Mouse (Mus musculus): Measurements from ENCODE around the gene Usp2.
"Not testable (repeated sequence)": the region's sequence is repeated elsewhere in the genome, so short reads cannot be mapped to it uniquely, and the experiment has no call there.

Gene Usp2

GRCm38 (mm10) chr9:44088877-44089608 is 22.2 kb downstream of the Usp2 start:
- no peak for DNase-seq (ENCODE audit: low spot score in 2 of 2)

- DNase-seq (ENCODE audit: low spot score in 2 of 2) = peak; percentile 84 to 90
These were observed 27.0 kb downstream of the Usp2 start for GRCm38 (mm10) chr9:44093612-44094503.

- DNase-seq (ENCODE audit: low spot score in 2 of 2) = no peak
These were observed 27.9 kb downstream of the Usp2 start for GRCm38 (mm10) chr9:44094737-44095136.

GRCm38 (mm10) chr9:44095781-44096180 is 29.0 kb downstream of the Usp2 start:
- DNase-seq (ENCODE audit: low spot score in 2 of 2) = no peak

GRCm38 (mm10) chr9:44096536-44096935 is 29.7 kb downstream of the Usp2 start:
- no peak for DNase-seq (ENCODE audit: low spot score in 2 of 2)

- no peak for DNase-seq (ENCODE audit: low spot score in 2 of 2)
These were observed 34.7 kb downstream of the Usp2 start, which contains the start of gene Mfrp for GRCm38 (mm10) chr9:44101490-44101889. Gene Mfrp, plus strand, starts transcription at chr9:44101729.

GRCm38 (mm10) chr9:44104881-44105280 is 38.1 kb downstream of the Usp2 start:
- no peak for DNase-seq (ENCODE audit: low spot score in 2 of 2)

GRCm38 (mm10) chr9:44105781-44106180 is 39.0 kb downstream of the Usp2 start:
- DNase-seq (ENCODE audit: low spot score in 2 of 2) = no peak

- DNase-seq (ENCODE audit: low spot score in 2 of 2) = no peak
These were observed 39.4 kb downstream of the Usp2 start for GRCm38 (mm10) chr9:44106182-44106581.

- no peak for DNase-seq (ENCODE audit: low spot score in 2 of 2)
These were observed 39.8 kb downstream of the Usp2 start for GRCm38 (mm10) chr9:44106596-44106995.

- DNase-seq (ENCODE audit: low spot score in 2 of 2) = no peak
These were observed 40.3 kb downstream of the Usp2 start, which contains the start of gene C1qtnf5 for GRCm38 (mm10) chr9:44107110-44107509. Gene C1qtnf5, plus strand, starts transcription at chr9:44107245.

GRCm38 (mm10) chr9:44107557-44108179 is 40.8 kb downstream of the Usp2 start:
- no peak for DNase-seq (ENCODE audit: low spot score in 2 of 2)

GRCm38 (mm10) chr9:44108269-44109055 is 41.6 kb downstream of the Usp2 start:
- DNase-seq (ENCODE audit: low spot score in 2 of 2) = no peak

GRCm38 (mm10) chr9:44109360-44110095 is 42.7 kb downstream of the Usp2 start:
- peak; percentile 55 to 82 for DNase-seq (ENCODE audit: low spot score in 2 of 2)

GRCm38 (mm10) chr9:44111909-44112308 is 45.1 kb downstream of the Usp2 start:
- DNase-seq (ENCODE audit: low spot score in 2 of 2) = not testable (repeated sequence)

- peak; percentile 96 for DNase-seq (ENCODE audit: low spot score in 2 of 2)
These were observed 46.4 kb downstream of the Usp2 start, which contains the start of the genes Gm49380 and Rnf26 for GRCm38 (mm10) chr9:44113105-44113789. Gene Gm49380, minus strand, starts transcription at chr9:44113500. Gene Rnf26, minus strand, starts transcription at chr9:44113517.

- no peak for DNase-seq (ENCODE audit: low spot score in 2 of 2)
These were observed 47.6 kb downstream of the Usp2 start for GRCm38 (mm10) chr9:44114453-44114852.

GRCm38 (mm10) chr9:44115599-44115998 is 48.8 kb downstream of the Usp2 start:
- DNase-seq (ENCODE audit: low spot score in 2 of 2) = no peak

- DNase-seq (ENCODE audit: low spot score in 2 of 2) = no peak
These were observed 49.4 kb downstream of the Usp2 start for GRCm38 (mm10) chr9:44116182-44116581.

- peak in 1 of 2 experiments; percentile 73 for DNase-seq (ENCODE audit: low spot score in 2 of 2)
These were observed 52.2 kb downstream of the Usp2 start for GRCm38 (mm10) chr9:44119011-44119410.
